In the genomic region with DNA sequence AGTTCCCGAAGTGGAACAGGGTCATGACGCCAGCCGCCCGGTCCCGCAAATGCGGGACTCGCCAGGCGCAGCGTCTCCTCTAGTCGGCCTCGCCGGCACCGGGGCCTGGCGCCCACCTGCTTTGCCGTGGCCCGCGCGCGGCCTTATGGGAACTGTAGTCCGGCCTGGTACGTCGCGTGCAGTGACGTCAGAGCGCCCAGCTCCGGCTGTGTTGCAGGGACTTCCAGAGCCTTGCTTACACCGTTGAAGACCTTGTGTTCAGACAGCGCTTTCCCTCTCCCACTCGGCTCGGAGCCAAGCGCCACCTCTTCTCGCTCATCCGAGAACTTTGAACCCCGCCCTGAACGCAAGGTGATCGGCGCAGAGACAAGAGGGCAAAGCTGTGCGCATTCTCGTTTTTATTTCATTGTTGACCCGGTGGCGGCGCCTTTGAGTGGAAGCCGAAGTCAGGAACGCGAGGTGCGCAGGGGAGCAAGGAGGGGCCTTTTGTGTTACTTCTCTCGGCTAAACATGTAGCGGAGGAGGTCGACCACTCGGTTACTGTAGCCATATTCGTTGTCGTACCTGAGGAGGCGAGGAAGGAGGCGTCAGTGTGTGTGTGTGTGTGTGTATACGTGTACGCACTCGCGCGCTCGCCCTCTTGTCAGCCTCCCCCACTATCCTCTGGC, we compare ENCODE assay signal across 8 mouse cellular contexts. TPM values are rescaled to one million over a fixed set of nuclear protein-coding genes. Genes with fewer than 3 reads are reported as not detected.
DNase-seq lines count a peak whose midpoint lies in the region; ATAC-seq and TF ChIP-seq lines count a peak whose summit lies in the region.

A gene (minus strand): TSS at position 145 of the 668 bp plus-strand sequence.

- peak; percentile 99 for DNase-seq in brain, embryonic 14.5 days (ENCODE audit: low read depth)
- DNase-seq in liver, adult 2 months (ENCODE audit: extremely low read depth, low read depth, low spot score) = peak; percentile 99
- peak; percentile 93 for DNase-seq in splenic B cell, adult 2 months (ENCODE audit: low read depth, low spot score)

- no peaks in the 10 kb centered on the region for H3K36me3 ChIP-seq in C2C12 (ENCODE audit: control insufficient read depth, insufficient read depth)
- peaks cover 49% of the 10 kb centered on the region for H3K36me3 ChIP-seq in erythroblast, embryonic 14.5 days (ENCODE audit: control insufficient read depth)
- peaks cover 15% of the 10 kb centered on the region for H3K36me3 ChIP-seq in heart, embryonic 11.5 days (ENCODE audit: control insufficient read depth, insufficient read depth, low read length)
- H3K36me3 ChIP-seq in kidney, embryonic 16.5 days (ENCODE audit: insufficient read depth, low read length) = peaks cover 25% of the 10 kb centered on the region
- H3K36me3 ChIP-seq in liver, adult 2 months (ENCODE audit: control insufficient read depth, insufficient read depth, low read length) = peaks cover 3% of the 10 kb centered on the region; the same call in 1 of the 2 replicates
- H3K36me3 ChIP-seq in myocyte (ENCODE audit: control insufficient read depth, insufficient read depth) = peaks cover 7% of the 10 kb centered on the region
- H3K36me3 ChIP-seq in splenic B cell, adult 2 months (ENCODE audit: control insufficient read depth, insufficient read depth, low read length, poor library complexity, severe bottlenecking) = peaks cover 6% of the 10 kb centered on the region; the same call in 1 of the 2 replicates

- H3K9ac ChIP-seq in heart, embryonic 11.5 days (ENCODE audit: low read depth, low read length) = peak within 1 kb of the TSS; percentile 92
- H3K9ac ChIP-seq in kidney, embryonic 16.5 days (replicated peaks; ENCODE audit: low read length) = peak within 1 kb of the TSS; percentile 87
- peak within 1 kb of the TSS; percentile 89 for H3K9ac ChIP-seq in liver, adult 2 months (ENCODE audit: low read depth, low read length)

- H3K4me2 ChIP-seq in heart, embryonic 11.5 days = peak within 1 kb of the TSS; percentile 89
- peak within 1 kb of the TSS; percentile 86 for H3K4me2 ChIP-seq in kidney, embryonic 16.5 days (replicated peaks; ENCODE audit: low read depth, low read length)
- peak within 1 kb of the TSS; percentile 90 for H3K4me2 ChIP-seq in myocyte (ENCODE audit: low read depth)

- TF ChIP-seq POLR2A in brain, embryonic 14.5 days (IDR thresholded peaks at IDR 0.05; ENCODE audit: borderline replicate concordance, extremely low read depth, insufficient read depth, insufficient read length, poor library complexity, severe bottlenecking) = peak; percentile 95
- 0 out of 2 replicates have a peak, but pooled peaks have one; percentile 53 for TF ChIP-seq POLR2A in liver, adult 2 months (IDR thresholded peaks at IDR 0.05; ENCODE audit: extremely low read depth, insufficient read depth, low read length)
- peak; percentile 71 for TF ChIP-seq POLR2A in myocyte (IDR thresholded peaks at IDR 0.05; ENCODE audit: insufficient read length, low read depth)

- H3K4me3 ChIP-seq in C2C12 (ENCODE audit: insufficient read depth, poor library complexity, severe bottlenecking) (peak within 1 kb of the TSS; percentile 48), myocyte (peak within 1 kb of the TSS; percentile 89)
- H3K4me3 ChIP-seq in erythroblast, embryonic 14.5 days (replicated peaks) = peak within 1 kb of the TSS; percentile 77
- peak within 1 kb of the TSS; percentile 81 for H3K4me3 ChIP-seq in heart, embryonic 11.5 days (ENCODE audit: low read depth, low read length)
- peak within 1 kb of the TSS; percentile 79 for H3K4me3 ChIP-seq in kidney, embryonic 16.5 days (ENCODE audit: low read length)
- H3K4me3 ChIP-seq in liver, adult 2 months (ENCODE audit: insufficient read depth, low read depth, low read length) = peak within 1 kb of the TSS; percentile 75

- peaks cover 7% of the 10 kb centered on the region for H3K79me3 ChIP-seq in C2C12 (ENCODE audit: low read depth)

- H3K79me2 ChIP-seq in C2C12 (ENCODE audit: control insufficient read depth, insufficient read depth) = peaks cover 15% of the 10 kb centered on the region
- no peaks in the 10 kb centered on the region; the same call in 1 of the 2 replicates for H3K79me2 ChIP-seq in liver, adult 2 months (ENCODE audit: control insufficient read depth, insufficient read depth, low read length)
- peaks cover 11% of the 10 kb centered on the region for H3K79me2 ChIP-seq in myocyte (ENCODE audit: control insufficient read depth, insufficient read depth)

- under 1% methylated on average over 60 of the region's 60 CpGs for WGBS in heart, embryonic 11.5 days (ENCODE audit: insufficient replicate concordance)
- under 1% methylated on average over 60 of the region's 60 CpGs for WGBS in kidney, embryonic 16.5 days
- under 1% methylated on average over 60 of the region's 60 CpGs for WGBS in liver, adult 2 months

- H3K9me3 ChIP-seq in erythroblast, embryonic 14.5 days (ENCODE audit: control insufficient read depth, low read length) = no peaks in the 10 kb centered on the region
- H3K9me3 ChIP-seq in heart, embryonic 11.5 days (replicated peaks; ENCODE audit: control insufficient read depth, low read length) = no peaks in the 10 kb centered on the region
- no peaks in the 10 kb centered on the region for H3K9me3 ChIP-seq in kidney, embryonic 16.5 days (ENCODE audit: low read length)

- H3K27me3 ChIP-seq in C2C12 (ENCODE audit: control insufficient read depth, insufficient read depth, insufficient read length) (no peaks in the 10 kb centered on the region), myocyte (ENCODE audit: control insufficient read depth, insufficient read depth, insufficient read length) (no peaks in the 10 kb centered on the region)
- no peaks in the 10 kb centered on the region for H3K27me3 ChIP-seq in erythroblast, embryonic 14.5 days (ENCODE audit: control insufficient read depth)
- H3K27me3 ChIP-seq in heart, embryonic 11.5 days (ENCODE audit: control insufficient read depth, insufficient read depth, low read length) = no peaks in the 10 kb centered on the region
- H3K27me3 ChIP-seq in kidney, embryonic 16.5 days (ENCODE audit: insufficient read depth, low read length) = no peaks in the 10 kb centered on the region
- H3K27me3 ChIP-seq in liver, adult 2 months (ENCODE audit: control insufficient read depth, insufficient read depth, low read length) = no peaks in the 10 kb centered on the region
- no peaks in the 10 kb centered on the region for H3K27me3 ChIP-seq in splenic B cell, adult 2 months (ENCODE audit: control insufficient read depth, insufficient read depth, low read length, poor library complexity, severe bottlenecking)

- peak within 1 kb of the TSS; percentile 83 for H3K27ac ChIP-seq in heart, embryonic 11.5 days (ENCODE audit: low read depth, low read length)
- H3K27ac ChIP-seq in kidney, embryonic 16.5 days (ENCODE audit: low read length) = peak within 1 kb of the TSS; percentile 94
- H3K27ac ChIP-seq in liver, adult 2 months (replicated peaks; ENCODE audit: insufficient read depth, low read depth, low read length) = peak within 1 kb of the TSS; percentile 86

- H3K4me1 ChIP-seq in erythroblast, embryonic 14.5 days (ENCODE audit: control insufficient read depth) = peaks cover 26% of the 10 kb centered on the region
- H3K4me1 ChIP-seq in heart, embryonic 11.5 days (ENCODE audit: control insufficient read depth, insufficient read depth, low read length) = peaks cover 13% of the 10 kb centered on the region
- H3K4me1 ChIP-seq in kidney, embryonic 16.5 days (ENCODE audit: insufficient read depth, low read length) = peaks cover 18% of the 10 kb centered on the region
- H3K4me1 ChIP-seq in liver, adult 2 months (ENCODE audit: control insufficient read depth, insufficient read depth, low read length) = peaks cover 21% of the 10 kb centered on the region

- peak; percentile 96 for ATAC-seq in heart, embryonic 11.5 days (replicated peaks; ENCODE audit: insufficient number of reproducible peaks, low FRiP score, low TSS enrichment)
- ATAC-seq in kidney, embryonic 16.5 days (ENCODE audit: low FRiP score, low TSS enrichment) = peak; percentile 98

- no peak for TF ChIP-seq CTCF in C2C12 (IDR thresholded peaks at IDR 0.05; ENCODE audit: control insufficient read depth, insufficient read depth, insufficient read length)
- peak; percentile 13; the same call in 1 of the 2 replicates for TF ChIP-seq CTCF in brain, embryonic 14.5 days (IDR thresholded peaks at IDR 0.05; ENCODE audit: borderline replicate concordance, extremely low read depth, insufficient read depth, insufficient read length)
- no peak; the same call in 1 of the 2 replicates for TF ChIP-seq CTCF in liver, adult 2 months (IDR thresholded peaks at IDR 0.05; ENCODE audit: low read depth, low read length)

- peak within 1 kb of the TSS; percentile 83 for H3ac ChIP-seq in C2C12 (ENCODE audit: control insufficient read depth, insufficient read length, low read depth)
- H3ac ChIP-seq in myocyte (ENCODE audit: control insufficient read depth, insufficient read length) = peak within 1 kb of the TSS; percentile 68

TF ChIP-seq in C2C12, 6 proteins besides CTCF, POLR2A, EP300 and RAD21:
- TF ChIP-seq MYOG (IDR thresholded peaks at IDR 0.05; ENCODE audit: control insufficient read depth, extremely low read depth, insufficient read length) (no peak), USF1 (IDR thresholded peaks at IDR 0.05; ENCODE audit: low read depth) (no peak), CEBPB (IDR thresholded peaks at IDR 0.05; ENCODE audit: low read depth) (no peak), MYOD1 (IDR thresholded peaks at IDR 0.05; ENCODE audit: control insufficient read depth, insufficient read length, low read depth) (peak; percentile 16), MAX (IDR thresholded peaks at IDR 0.05) (peak; percentile 69), FOSL1 (IDR thresholded peaks at IDR 0.05; ENCODE audit: insufficient read depth, low read length, poor library complexity, severe bottlenecking) (no peak)

TF ChIP-seq in myocyte, 11 proteins besides CTCF, POLR2A, EP300 and RAD21 (continues in another document):
- TF ChIP-seq TCF3 (IDR thresholded peaks at IDR 0.05; ENCODE audit: insufficient read length, low read depth) (no peak), SRF (IDR thresholded peaks at IDR 0.05; ENCODE audit: control insufficient read depth, insufficient read length, low read depth) (peak; percentile 80), MYOG (IDR thresholded peaks at IDR 0.05; ENCODE audit: control insufficient read depth in 1 of 3, insufficient read depth in 1 of 3, insufficient read length in 2 of 3, low read depth in 2 of 3) (peak; percentile 20 to 84 (median 79)), MAX (IDR thresholded peaks at IDR 0.05; ENCODE audit: low read depth) (no peak), POLR2AphosphoS2 (IDR thresholded peaks at IDR 0.05; ENCODE audit: insufficient read length, low read depth) (peak; percentile 77), TCF12 (IDR thresholded peaks at IDR 0.05; ENCODE audit: insufficient read depth, poor library complexity, severe bottlenecking) (no peak)

RNA-seq across cellular contexts. Expression of the gene that starts here (rescaled TPM):
- 168 TPM for polyA plus RNA-seq in C2C12 (2012; fragmentation: generic; extraction: Trizol)
- polyA plus RNA-seq in brain, embryonic 14.5 days (2012; rRNA removed) = 187 and 251 TPM in 2 replicates
- polyA plus RNA-seq in erythroblast, embryonic 14.5 days (2012) = 1.3 and 1.6 TPM in 2 replicates
- 172 and 173 TPM in 2 replicates for polyA plus RNA-seq in heart, embryonic 11.5 days (2014; fragmentation: Nextera tagmentation; extraction: Ambion mirVana)
- 209 and 225 TPM in 2 replicates for polyA plus RNA-seq in kidney, embryonic 16.5 days (2015; fragmentation: Nextera tagmentation; extraction: Ambion mirVana)
- 124 and 146 TPM in 2 replicates for total RNA-seq in liver, adult 2 months (2014; rRNA removed)
- polyA plus RNA-seq in liver, adult 2 months (2012; rRNA removed) = 248 and 335 TPM in 2 replicates
- polyA plus RNA-seq in myocyte (2012; fragmentation: generic; extraction: Trizol) = 241 TPM

Comparison
In these comparisons a context has a peak if more than half of its experiments do, and no peak if none do; other contexts are left out.
1. Peak in every context shown above with its lines: DNase-seq, ATAC-seq, H3K4me3 ChIP-seq and H3K27ac ChIP-seq.
2. RNA of the gene that starts here (polyA plus RNA-seq): 248 to 335 TPM in liver, adult 2 months, 241 TPM in myocyte (single experiment), 209 to 225 TPM in kidney, embryonic 16.5 days, 187 to 251 TPM in brain, embryonic 14.5 days, 172 to 173 TPM in heart, embryonic 11.5 days and 168 TPM in C2C12 (single experiment); 1.3 to 1.6 TPM in erythroblast, embryonic 14.5 days; every median in the first group is over 10 times any median in the second.